Mouse (Mus musculus): Measurements from ENCODE around the gene Matk. TPM values are rescaled to one million over a fixed set of nuclear protein-coding genes. Genes with fewer than 3 reads are reported as not detected.

The Matk gene
- polyA plus RNA-seq, 1 experiment from 2014 or later: 1.7 TPM

- Histone ChIP-seq H3K9ac (ENCODE audit: low read depth, low read length) (no peak overlapping the region), H3K27me3 (ENCODE audit: control insufficient read depth, insufficient read depth, low read length) (no peaks in the 10 kb centered on the region), H3K4me1 (ENCODE audit: control insufficient read depth, insufficient read depth, low read length) (peaks cover 66% of the 10 kb centered on the region), H3K36me3 (ENCODE audit: control insufficient read depth, insufficient read depth, low read length) (peaks cover 2% of the 10 kb centered on the region; the same call in 1 of the 2 replicates), H3K27ac (ENCODE audit: low read depth, low read length) (no peak overlapping the region), H3K4me3 (ENCODE audit: low read depth, low read length) (no peak overlapping the region), H3K4me2 (no peak overlapping the region), H3K9me3 (replicated peaks; ENCODE audit: control insufficient read depth, low read length) (no peaks in the 10 kb centered on the region)
- ATAC-seq (replicated peaks; ENCODE audit: insufficient number of reproducible peaks, low FRiP score, low TSS enrichment): no peak
- WGBS (ENCODE audit: insufficient replicate concordance): 81% methylated on average over 9 of the region's 9 CpGs
Observed at GRCm38 (mm10) chr10:81301321-81301720, 48.6 kb downstream of the Matk start.

GRCm38 (mm10) chr10:81302288-81302687, 49.6 kb downstream of the Matk start:
- H3K4me2 ChIP-seq: peak overlapping the region; percentile 50
- peak overlapping the region; percentile 70 for H3K27ac ChIP-seq (ENCODE audit: low read depth, low read length)
- no peaks in the 10 kb centered on the region for H3K27me3 ChIP-seq (ENCODE audit: control insufficient read depth, insufficient read depth, low read length)
- H3K9ac ChIP-seq (ENCODE audit: low read depth, low read length): peak overlapping the region; percentile 52; the same call in 1 of the 2 replicates
- no peak; the same call in 1 of the 2 replicates for ATAC-seq (replicated peaks; ENCODE audit: insufficient number of reproducible peaks, low FRiP score, low TSS enrichment)
- WGBS (ENCODE audit: insufficient replicate concordance): 54% methylated on average over 4 of the region's 4 CpGs
- H3K36me3 ChIP-seq (ENCODE audit: control insufficient read depth, insufficient read depth, low read length): peaks cover 10% of the 10 kb centered on the region
- H3K9me3 ChIP-seq (replicated peaks; ENCODE audit: control insufficient read depth, low read length): no peaks in the 10 kb centered on the region
- H3K4me3 ChIP-seq (ENCODE audit: low read depth, low read length): peak overlapping the region; percentile 17; the same call in 1 of the 2 replicates
- peaks cover 65% of the 10 kb centered on the region for H3K4me1 ChIP-seq (ENCODE audit: control insufficient read depth, insufficient read depth, low read length)

- Histone ChIP-seq H3K27ac (ENCODE audit: low read depth, low read length) (peak overlapping the region; percentile 70), H3K4me2 (peak overlapping the region; percentile 50), H3K36me3 (ENCODE audit: control insufficient read depth, insufficient read depth, low read length) (peaks cover 15% of the 10 kb centered on the region), H3K27me3 (ENCODE audit: control insufficient read depth, insufficient read depth, low read length) (no peaks in the 10 kb centered on the region), H3K4me3 (ENCODE audit: low read depth, low read length) (peak overlapping the region; percentile 18), H3K9me3 (replicated peaks; ENCODE audit: control insufficient read depth, low read length) (no peaks in the 10 kb centered on the region), H3K9ac (ENCODE audit: low read depth, low read length) (peak overlapping the region; percentile 52; the same call in 1 of the 2 replicates), H3K4me1 (ENCODE audit: control insufficient read depth, insufficient read depth, low read length) (peaks cover 61% of the 10 kb centered on the region)
- ATAC-seq (replicated peaks; ENCODE audit: insufficient number of reproducible peaks, low FRiP score, low TSS enrichment): peak; percentile 47; the same call in 1 of the 2 replicates
- WGBS (ENCODE audit: insufficient replicate concordance): 25% methylated on average over 14 of the region's 14 CpGs
Observed at GRCm38 (mm10) chr10:81302781-81303218, 50.1 kb downstream of the Matk start.

GRCm38 (mm10) chr10:81303258-81303657, 50.5 kb downstream of the Matk start:
- H3K27me3 ChIP-seq (ENCODE audit: control insufficient read depth, insufficient read depth, low read length): no peaks in the 10 kb centered on the region
- no peak; the same call in 1 of the 2 replicates for ATAC-seq (replicated peaks; ENCODE audit: insufficient number of reproducible peaks, low FRiP score, low TSS enrichment)
- H3K4me1 ChIP-seq (ENCODE audit: control insufficient read depth, insufficient read depth, low read length): peaks cover 56% of the 10 kb centered on the region
- H3K4me3 ChIP-seq (ENCODE audit: low read depth, low read length): peak overlapping the region; percentile 18; the same call in 1 of the 2 replicates
- no peaks in the 10 kb centered on the region for H3K9me3 ChIP-seq (replicated peaks; ENCODE audit: control insufficient read depth, low read length)
- H3K9ac ChIP-seq (ENCODE audit: low read depth, low read length): peak overlapping the region; percentile 52; the same call in 1 of the 2 replicates
- H3K27ac ChIP-seq (ENCODE audit: low read depth, low read length): peak overlapping the region; percentile 70
- peaks cover 20% of the 10 kb centered on the region for H3K36me3 ChIP-seq (ENCODE audit: control insufficient read depth, insufficient read depth, low read length)
- WGBS (ENCODE audit: insufficient replicate concordance): 57% methylated on average over 10 of the region's 10 CpGs
- H3K4me2 ChIP-seq: peak overlapping the region; percentile 50

GRCm38 (mm10) chr10:81303761-81304160, 51.0 kb downstream of the Matk start:
- Histone ChIP-seq H3K4me2 (no peak overlapping the region), H3K4me1 (ENCODE audit: control insufficient read depth, insufficient read depth, low read length) (peaks cover 56% of the 10 kb centered on the region)

GRCm38 (mm10) chr10:81304597-81305238, 52.0 kb downstream of the Matk start:
- WGBS (ENCODE audit: insufficient replicate concordance): 22% methylated on average over 8 of the region's 9 CpGs
- Histone ChIP-seq H3K27me3 (ENCODE audit: control insufficient read depth, insufficient read depth, low read length) (no peaks in the 10 kb centered on the region), H3K9me3 (replicated peaks; ENCODE audit: control insufficient read depth, low read length) (no peaks in the 10 kb centered on the region), H3K27ac (ENCODE audit: low read depth, low read length) (no peak overlapping the region), H3K9ac (ENCODE audit: low read depth, low read length) (no peak overlapping the region), H3K4me2 (no peak overlapping the region), H3K36me3 (ENCODE audit: control insufficient read depth, insufficient read depth, low read length) (peaks cover 28% of the 10 kb centered on the region), H3K4me3 (ENCODE audit: low read depth, low read length) (no peak overlapping the region), H3K4me1 (ENCODE audit: control insufficient read depth, insufficient read depth, low read length) (peaks cover 49% of the 10 kb centered on the region)
- ATAC-seq (replicated peaks; ENCODE audit: insufficient number of reproducible peaks, low FRiP score, low TSS enrichment): no peak

More at GRCm38 (mm10) chr10:81303761-81304160, 51.0 kb downstream of the Matk start:
- H3K9ac ChIP-seq (ENCODE audit: low read depth, low read length): no peak overlapping the region
- H3K4me3 ChIP-seq (ENCODE audit: low read depth, low read length): no peak overlapping the region
- H3K9me3 ChIP-seq (replicated peaks; ENCODE audit: control insufficient read depth, low read length): no peaks in the 10 kb centered on the region
- no peaks in the 10 kb centered on the region for H3K27me3 ChIP-seq (ENCODE audit: control insufficient read depth, insufficient read depth, low read length)
- no peak for ATAC-seq (replicated peaks; ENCODE audit: insufficient number of reproducible peaks, low FRiP score, low TSS enrichment)
- peaks cover 22% of the 10 kb centered on the region for H3K36me3 ChIP-seq (ENCODE audit: control insufficient read depth, insufficient read depth, low read length)
- H3K27ac ChIP-seq (ENCODE audit: low read depth, low read length): no peak overlapping the region
- WGBS (ENCODE audit: insufficient replicate concordance): 69% methylated on average over 7 of the region's 7 CpGs

GRCm38 (mm10) chr10:81305663-81306062, 52.9 kb downstream of the Matk start:
- no peak overlapping the region for H3K4me3 ChIP-seq (ENCODE audit: low read depth, low read length)
- H3K4me2 ChIP-seq: no peak overlapping the region
- H3K36me3 ChIP-seq (ENCODE audit: control insufficient read depth, insufficient read depth, low read length): peaks cover 32% of the 10 kb centered on the region
- WGBS (ENCODE audit: insufficient replicate concordance): 89% methylated on average over 14 of the region's 14 CpGs
- no peak overlapping the region for H3K27ac ChIP-seq (ENCODE audit: low read depth, low read length)
- no peak for ATAC-seq (replicated peaks; ENCODE audit: insufficient number of reproducible peaks, low FRiP score, low TSS enrichment)
- H3K27me3 ChIP-seq (ENCODE audit: control insufficient read depth, insufficient read depth, low read length): no peaks in the 10 kb centered on the region
- no peaks in the 10 kb centered on the region for H3K9me3 ChIP-seq (replicated peaks; ENCODE audit: control insufficient read depth, low read length)
- H3K4me1 ChIP-seq (ENCODE audit: control insufficient read depth, insufficient read depth, low read length): peaks cover 40% of the 10 kb centered on the region
- H3K9ac ChIP-seq (ENCODE audit: low read depth, low read length): no peak overlapping the region

- Histone ChIP-seq H3K27ac (ENCODE audit: low read depth, low read length) (no peak overlapping the region), H3K4me2 (no peak overlapping the region), H3K9me3 (replicated peaks; ENCODE audit: control insufficient read depth, low read length) (no peaks in the 10 kb centered on the region), H3K27me3 (ENCODE audit: control insufficient read depth, insufficient read depth, low read length) (no peaks in the 10 kb centered on the region), H3K36me3 (ENCODE audit: control insufficient read depth, insufficient read depth, low read length) (peaks cover 37% of the 10 kb centered on the region), H3K9ac (ENCODE audit: low read depth, low read length) (no peak overlapping the region), H3K4me1 (ENCODE audit: control insufficient read depth, insufficient read depth, low read length) (peaks cover 34% of the 10 kb centered on the region), H3K4me3 (ENCODE audit: low read depth, low read length) (no peak overlapping the region)
- ATAC-seq (replicated peaks; ENCODE audit: insufficient number of reproducible peaks, low FRiP score, low TSS enrichment): no peak
- WGBS (ENCODE audit: insufficient replicate concordance): 92% methylated on average over 12 of the region's 12 CpGs
Observed at GRCm38 (mm10) chr10:81306173-81306668, 53.5 kb downstream of the Matk start.

Measured in heart, embryonic 11.5 days (tissue).